Mouse (Mus musculus): ENCODE results near the gene Dclre1a. TPM values are rescaled to one million over a fixed set of nuclear protein-coding genes. Genes with fewer than 3 reads are reported as not detected.
A peak's percentile ranks its signal among the peaks of the same experiment; 100 is the strongest.
"Not testable (repeated sequence)": the region's sequence is repeated elsewhere in the genome, so short reads cannot be mapped to it uniquely, and the experiment has no call there.

Gene Dclre1a
- total RNA-seq, 2 experiments from 2014 or later, result 7.3 to 7.4 TPM

GRCm38 (mm10) chr19:56549033-56549680 is 1.1 kb upstream of the Dclre1a start:
- DNase-seq (ENCODE audit: low spot score in 2 of 2), result no peak

GRCm38 (mm10) chr19:56548230-56549032 is 409 bp upstream of the Dclre1a start, which contains the start of gene Nhlrc2:
Nhlrc2 (plus strand) TSS chr19:56548261.
- peak; percentile 76 to 79 for DNase-seq (ENCODE audit: low spot score in 2 of 2)

DNA sequence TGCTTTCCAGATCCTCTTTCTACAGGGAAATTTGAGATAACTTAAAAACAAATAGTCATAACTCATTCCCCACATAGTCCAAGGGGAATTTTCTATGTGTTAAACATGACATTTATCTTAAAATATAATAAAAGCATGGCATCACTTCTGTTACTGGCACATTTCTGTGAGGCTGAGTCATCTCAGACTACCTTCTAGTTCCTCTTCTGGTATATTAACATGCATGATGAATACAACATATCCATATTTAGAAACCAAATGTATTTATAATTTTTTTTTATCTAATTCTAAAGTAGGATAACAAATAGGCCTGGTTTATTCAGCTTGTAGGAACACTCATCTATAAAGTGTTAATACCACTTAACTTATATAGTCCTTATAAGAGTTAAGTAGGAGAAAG is 2.0 kb downstream of the Dclre1a start:
- DNase-seq (ENCODE audit: low spot score in 2 of 2), result no peak

GRCm38 (mm10) chr19:56544681-56545388 is 3.2 kb downstream of the Dclre1a start:
- DNase-seq (ENCODE audit: low spot score in 2 of 2), result no peak

DNA sequence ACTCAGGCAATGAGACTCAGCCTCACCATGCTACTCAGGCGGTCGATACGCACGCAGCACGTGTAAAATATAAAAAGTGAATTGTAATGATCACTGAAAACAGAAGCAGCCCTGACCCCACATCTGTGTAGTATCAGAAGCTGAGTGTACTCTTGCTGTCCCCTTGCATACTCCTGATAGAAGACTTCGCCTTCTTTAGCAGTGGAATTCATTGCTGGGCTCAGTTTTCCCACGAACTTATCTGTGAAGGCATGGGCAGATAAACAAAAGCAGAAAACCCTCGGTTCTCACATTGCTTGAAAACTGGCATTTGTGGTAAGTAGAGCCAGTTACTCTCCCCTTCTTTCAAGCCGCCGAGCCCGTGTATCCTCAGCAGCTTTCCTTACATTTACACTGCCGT is 4.7 kb downstream of the Dclre1a start:
- no peak for DNase-seq (ENCODE audit: low spot score in 2 of 2)

DNA sequence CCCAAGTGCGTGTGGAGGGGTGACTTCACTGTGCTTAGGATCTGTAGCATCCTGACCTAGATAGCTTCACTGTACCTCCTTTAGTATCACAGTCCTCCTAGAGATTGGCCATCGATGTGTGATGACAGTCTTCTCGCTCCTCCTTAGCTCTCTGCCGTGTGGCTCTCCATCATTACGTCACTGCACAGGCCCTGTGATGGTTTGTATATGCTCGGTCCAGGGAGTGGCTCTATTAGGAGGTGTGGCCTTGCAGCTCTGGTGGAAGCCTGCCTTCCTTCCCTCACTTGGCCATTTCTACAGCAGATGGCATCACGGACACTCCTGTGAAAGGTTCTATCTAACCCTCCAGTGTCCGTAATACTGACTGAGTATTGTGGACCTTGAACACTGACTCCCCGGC is 12.3 kb downstream of the Dclre1a start:
- DNase-seq (ENCODE audit: low spot score in 2 of 2), result no peak

DNA sequence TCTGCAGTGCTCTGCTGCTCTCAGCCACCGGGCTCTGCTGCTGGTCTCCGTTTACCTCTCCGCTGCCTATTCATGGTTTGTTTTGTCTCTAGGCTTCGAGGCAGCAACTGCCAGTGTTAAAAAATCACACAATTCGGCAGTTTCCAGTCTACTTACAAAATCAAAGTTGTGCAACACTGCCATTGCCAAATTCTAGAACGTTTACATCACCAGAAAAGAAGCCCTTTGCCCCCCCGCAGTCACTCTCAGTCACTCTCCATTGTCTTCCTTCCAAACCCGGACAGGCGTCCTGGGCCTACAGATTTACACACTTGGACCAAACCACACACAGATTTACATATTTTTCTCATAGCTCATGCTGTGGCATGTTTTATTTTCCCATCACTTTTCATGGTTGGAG is 13.0 kb downstream of the Dclre1a start:
- no peak for DNase-seq (ENCODE audit: low spot score in 2 of 2)

GRCm38 (mm10) chr19:56534337-56534736 is 13.7 kb downstream of the Dclre1a start:
- no peak for DNase-seq (ENCODE audit: low spot score in 2 of 2)

- DNase-seq (ENCODE audit: low spot score in 2 of 2), result no peak
These were observed 14.5 kb downstream of the Dclre1a start for GRCm38 (mm10) chr19:56533291-56534071.

- DNase-seq (ENCODE audit: low spot score in 2 of 2), result no peak
These were observed 16.8 kb downstream of the Dclre1a start for GRCm38 (mm10) chr19:56531251-56531650.

GRCm38 (mm10) chr19:56530529-56530928 is 17.5 kb downstream of the Dclre1a start:
- DNase-seq (ENCODE audit: low spot score in 2 of 2), result not testable (repeated sequence)

GRCm38 (mm10) chr19:56519408-56519807 is 28.6 kb downstream of the Dclre1a start:
- DNase-seq (ENCODE audit: low spot score in 2 of 2), result not testable (repeated sequence)

- not testable (repeated sequence) for DNase-seq (ENCODE audit: low spot score in 2 of 2)
These were observed 34.5 kb downstream of the Dclre1a start for GRCm38 (mm10) chr19:56513527-56513926.

DNA sequence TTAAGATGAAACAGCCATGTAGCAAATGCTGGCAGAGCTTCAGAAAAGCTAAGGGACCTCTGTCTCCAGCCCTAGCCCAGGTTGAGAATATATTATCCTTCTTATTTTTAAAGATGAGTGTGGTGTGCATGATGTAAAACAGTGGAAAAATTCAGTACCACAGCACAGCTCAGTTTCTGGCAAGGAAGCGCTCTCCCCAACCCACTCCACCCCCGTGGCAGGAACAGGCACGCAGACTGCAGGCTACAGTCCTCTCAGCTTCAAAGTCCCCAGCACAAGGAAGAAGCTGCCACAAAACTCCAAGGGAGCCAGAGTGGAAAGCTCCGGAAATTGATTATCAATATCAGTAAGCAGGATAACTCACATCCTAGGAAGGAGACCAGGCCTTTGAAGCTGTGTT is 36.8 kb downstream of the Dclre1a start:
- not testable (repeated sequence) for DNase-seq (ENCODE audit: low spot score in 2 of 2)

DNA sequence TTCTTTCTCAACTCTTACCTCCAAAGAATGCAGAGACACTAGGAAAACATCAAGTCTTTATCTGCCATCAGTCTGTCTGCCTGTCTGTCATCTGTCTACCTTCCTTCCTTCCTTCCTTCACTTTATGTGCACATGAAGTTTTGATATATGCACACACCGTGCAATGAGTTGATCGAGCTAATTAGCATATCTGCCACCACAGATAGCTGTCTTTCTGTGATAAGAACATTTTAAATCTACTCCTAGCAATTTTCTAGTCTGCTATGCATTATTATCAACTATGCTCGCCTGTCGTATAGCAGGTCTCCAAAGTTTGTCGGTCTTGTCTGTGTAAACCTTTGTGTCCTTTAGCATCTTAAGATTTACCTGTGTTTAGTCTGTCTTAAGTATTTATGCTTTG is 44.5 kb downstream of the Dclre1a start:
- not testable (repeated sequence) for DNase-seq (ENCODE audit: low spot score in 2 of 2)

DNA sequence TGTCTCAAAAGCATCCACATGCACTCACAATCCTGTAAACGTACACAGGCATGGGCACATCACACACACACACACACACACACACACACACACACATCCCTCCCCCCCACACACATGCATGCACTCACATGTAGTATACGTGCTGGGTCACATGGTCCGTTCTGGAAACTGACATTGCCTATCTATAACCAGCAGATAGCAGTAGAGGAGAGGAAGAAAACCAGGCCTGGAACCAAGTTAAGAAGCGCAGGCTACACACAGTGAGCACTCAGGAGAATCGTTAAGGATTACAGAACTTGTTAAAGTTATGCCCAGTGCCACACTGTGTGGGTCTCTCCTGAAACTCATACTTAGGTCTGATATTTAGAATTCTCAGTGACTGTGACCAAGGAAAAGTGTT is 45.0 kb downstream of the Dclre1a start:
- DNase-seq (ENCODE audit: low spot score in 2 of 2), result not testable (repeated sequence)

DNA sequence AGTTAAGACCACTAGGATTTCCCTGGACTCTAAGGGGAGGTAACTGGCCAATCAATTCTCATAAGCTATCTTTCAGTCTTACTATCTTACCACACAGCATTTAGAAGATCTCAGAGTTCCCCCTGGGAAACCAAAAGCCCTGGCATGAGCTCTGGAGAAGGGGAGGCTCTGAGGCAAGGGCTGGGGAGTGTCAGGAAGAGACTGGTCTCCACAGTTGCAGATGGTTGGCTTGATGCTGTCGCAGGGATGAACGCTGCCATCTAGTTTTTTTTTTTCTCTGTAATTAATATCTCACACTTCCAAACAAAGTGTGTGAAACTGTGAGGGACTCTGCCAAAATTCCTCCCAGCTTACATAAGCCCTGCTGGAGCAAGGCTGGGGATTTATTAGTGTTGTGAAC is 53.9 kb downstream of the Dclre1a start:
- not testable (repeated sequence) for DNase-seq (ENCODE audit: low spot score in 2 of 2)

GRCm38 (mm10) chr19:56489601-56490000 is 58.4 kb downstream of the Dclre1a start:
- no peak for DNase-seq (ENCODE audit: low spot score in 2 of 2)

- DNase-seq (ENCODE audit: low spot score in 2 of 2), result no peak
These were observed 60.7 kb downstream of the Dclre1a start for GRCm38 (mm10) chr19:56487339-56487738.

DNA sequence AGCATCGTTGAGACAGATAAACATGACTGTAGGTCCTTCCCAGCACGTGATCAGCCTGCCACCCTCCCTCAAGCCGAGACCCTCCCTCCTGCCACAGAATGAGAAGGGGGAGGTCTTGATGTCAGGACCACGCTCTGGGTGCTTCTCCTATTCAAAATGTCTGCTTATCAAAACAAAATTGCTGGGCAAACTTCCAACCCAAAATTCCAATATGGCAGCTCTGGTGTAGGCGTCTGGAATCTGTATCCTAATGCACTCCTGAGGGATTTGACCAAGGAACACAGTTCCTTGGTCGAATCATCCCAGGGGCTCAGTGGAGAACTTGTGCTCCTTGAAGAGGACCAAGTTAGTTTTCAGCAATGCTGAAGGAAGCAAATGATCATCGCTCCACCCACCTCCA is 61.1 kb downstream of the Dclre1a start:
- DNase-seq (ENCODE audit: low spot score in 2 of 2), result no peak
